Mouse (Mus musculus) thymus, adult 2 months (tissue): Measurements from ENCODE around the gene Cd300lf.

Source experiments
- CTCF ChIP-seq: fragments of 200-500 bp; IDR thresholded peaks from 2 replicates; pipeline ENCODE4 v1.5.1; 2012; ENCODE audit warnings: mild to moderate bottlenecking, control low read depth, low read length, moderate library complexity, borderline replicate concordance; ENCODE audit not compliant: control insufficient read depth, poor library complexity, insufficient read depth; ENCODE audit errors: extremely low read depth
- POLR2A ChIP-seq: fragments of 200-500 bp; IDR thresholded peaks from 2 replicates; pipeline ENCODE4 v1.6.1; 2012; ENCODE audit warnings: mild to moderate bottlenecking, low read length, control low read depth, moderate library complexity; ENCODE audit not compliant: control insufficient read depth, poor library complexity, insufficient read depth; ENCODE audit errors: extremely low read depth

GRCm38 (mm10) chr11:115147813-115148212, 14.0 kb upstream of the Cd300lf start:
- no peak for TF ChIP-seq POLR2A
- no peak for TF ChIP-seq CTCF
